Mouse (Mus musculus): ENCODE results near the gene Olfr574.

Olfr574 gene

GRCm38 (mm10) chr7:102948167-102948566 lies at the start of gene Olfr574:
Olfr574 (plus strand) TSS chr7:102948467.
- DNase-seq (ENCODE audit: low read depth, low spot score) = no peak

GRCm38 (mm10) chr7:102915261-102915660 lies 33.0 kb upstream of the Olfr574 start:
- DNase-seq (ENCODE audit: low read depth, low spot score) = no peak

GRCm38 (mm10) chr7:102916405-102916804 lies 31.9 kb upstream of the Olfr574 start:
- DNase-seq (ENCODE audit: low read depth, low spot score) = no peak

GRCm38 (mm10) chr7:102917032-102917875 lies 31.0 kb upstream of the Olfr574 start, which contains the start of gene Olfr571:
Olfr571 (minus strand) TSS chr7:102917536.
- no peak for DNase-seq (ENCODE audit: low read depth, low spot score)

- DNase-seq (ENCODE audit: low read depth, low spot score) = peak; percentile 72
Measured at GRCm38 (mm10) chr7:102919632-102920031, 28.6 kb upstream of the Olfr574 start.

- no peak for DNase-seq (ENCODE audit: low read depth, low spot score)
Measured at GRCm38 (mm10) chr7:102924109-102924508, 24.2 kb upstream of the Olfr574 start, which contains the start of gene Olfr572. Olfr572 (plus strand) TSS chr7:102924409.

- no peak for DNase-seq (ENCODE audit: low read depth, low spot score)
Measured at GRCm38 (mm10) chr7:102927105-102927504, 21.2 kb upstream of the Olfr574 start.

GRCm38 (mm10) chr7:102942475-102942874 lies 5.8 kb upstream of the Olfr574 start, which contains the start of gene Olfr573-ps1:
Olfr573-ps1 (minus strand) TSS chr7:102942575.
- no peak for DNase-seq (ENCODE audit: low read depth, low spot score)

GRCm38 (mm10) chr7:102943417-102943816 lies 4.8 kb upstream of the Olfr574 start:
- no peak for DNase-seq (ENCODE audit: low read depth, low spot score)

- no peak for DNase-seq (ENCODE audit: low read depth, low spot score)
Measured at GRCm38 (mm10) chr7:102950732-102951131, 2.5 kb downstream of the Olfr574 start.

- no peak for DNase-seq (ENCODE audit: low read depth, low spot score)
Measured at GRCm38 (mm10) chr7:102958137-102958536, 9.9 kb downstream of the Olfr574 start.

- DNase-seq (ENCODE audit: low read depth, low spot score) = no peak
Measured at GRCm38 (mm10) chr7:102958593-102958992, 10.3 kb downstream of the Olfr574 start, which contains the start of gene Olfr575. Olfr575 (minus strand) TSS chr7:102958775.

GRCm38 (mm10) chr7:102962360-102962759 lies 14.1 kb downstream of the Olfr574 start, which contains the start of gene Olfr576:
Olfr576 (plus strand) TSS chr7:102962660.
- no peak for DNase-seq (ENCODE audit: low read depth, low spot score)

- no peak for DNase-seq (ENCODE audit: low read depth, low spot score)
Measured at GRCm38 (mm10) chr7:102974399-102974798, 26.1 kb downstream of the Olfr574 start.

GRCm38 (mm10) chr7:102975843-102976242 lies 27.6 kb downstream of the Olfr574 start, which contains the start of gene Olfr577:
Olfr577 (minus strand) TSS chr7:102975943.
- DNase-seq (ENCODE audit: low read depth, low spot score) = no peak

- no peak for DNase-seq (ENCODE audit: low read depth, low spot score)
Measured at GRCm38 (mm10) chr7:102989224-102989623, 41.0 kb downstream of the Olfr574 start, which contains the start of gene Olfr578. Olfr578 (minus strand) TSS chr7:102989324.

All from ES-CJ7 (cell line).